Mouse (Mus musculus) frontal cortex, postnatal 36 days (tissue): ENCODE data around the gene Irgc1.

Experiments used
- DNase-seq, 2 experiments: peaks; one replicate each; pipeline ENCODE4 v3.0.0; 2022; ENCODE audit warnings: low spot score in 2 of 2

Gene Irgc1

DNA sequence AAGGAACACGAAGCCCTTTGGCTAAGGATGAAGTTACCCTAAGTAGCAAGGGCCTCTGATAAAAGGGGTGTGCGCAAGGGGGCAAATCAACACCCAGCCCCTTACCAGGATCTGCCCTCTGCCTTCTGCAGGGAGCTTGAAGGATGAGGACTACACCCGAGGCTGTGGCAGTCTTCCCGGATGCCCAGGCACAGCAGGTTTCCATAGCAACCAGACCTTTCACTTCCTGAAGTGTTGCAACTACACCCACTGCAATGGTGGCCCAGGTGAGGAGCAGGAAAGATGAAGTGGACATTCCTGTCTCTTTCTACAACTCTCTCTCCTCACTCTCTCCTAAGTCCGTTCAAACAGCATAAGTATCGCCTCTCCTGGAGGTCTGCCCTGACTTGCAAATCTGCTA, 20.3 kb upstream of the Irgc1 start:
- no peak for DNase-seq

DNA sequence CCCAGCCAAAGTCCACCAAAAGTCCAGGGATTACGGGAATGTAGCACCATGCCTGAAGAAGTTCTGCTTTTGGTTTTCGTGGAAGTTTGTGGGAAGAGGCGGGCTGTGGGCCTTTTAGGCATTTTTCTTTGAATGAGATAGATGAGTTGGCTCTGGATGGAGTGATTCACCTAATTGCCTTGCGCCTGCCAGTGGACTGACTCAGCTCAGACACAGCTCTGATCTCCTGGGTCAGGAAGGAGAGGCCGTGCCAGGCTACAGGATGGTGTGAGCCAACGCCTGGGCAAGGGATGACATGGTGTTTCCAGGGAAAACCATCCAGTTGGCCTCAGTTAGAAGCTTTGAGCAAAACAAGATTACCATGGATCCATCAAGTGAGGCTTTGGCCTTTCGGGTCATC, 18.3 kb upstream of the Irgc1 start:
- no peak for DNase-seq

DNA sequence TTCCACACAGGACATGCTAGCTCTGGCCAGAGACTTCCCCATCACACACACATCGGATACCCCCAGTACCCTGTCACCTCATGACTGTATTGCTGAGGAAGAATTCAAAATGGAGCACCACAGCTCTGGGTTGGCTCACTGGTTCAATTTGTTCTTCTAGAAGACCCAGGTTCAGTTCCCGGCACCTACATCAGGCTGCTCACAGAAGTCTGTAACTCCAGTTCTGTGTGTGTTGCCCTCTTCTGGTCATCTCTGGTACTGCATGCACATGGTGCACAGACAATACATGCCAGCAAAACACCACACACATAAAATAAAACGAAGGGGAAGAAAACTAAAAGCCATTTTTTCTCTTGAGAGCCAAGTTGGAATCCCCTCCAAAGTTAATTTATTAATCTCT, 17.0 kb upstream of the Irgc1 start:
- no peak for DNase-seq

DNA sequence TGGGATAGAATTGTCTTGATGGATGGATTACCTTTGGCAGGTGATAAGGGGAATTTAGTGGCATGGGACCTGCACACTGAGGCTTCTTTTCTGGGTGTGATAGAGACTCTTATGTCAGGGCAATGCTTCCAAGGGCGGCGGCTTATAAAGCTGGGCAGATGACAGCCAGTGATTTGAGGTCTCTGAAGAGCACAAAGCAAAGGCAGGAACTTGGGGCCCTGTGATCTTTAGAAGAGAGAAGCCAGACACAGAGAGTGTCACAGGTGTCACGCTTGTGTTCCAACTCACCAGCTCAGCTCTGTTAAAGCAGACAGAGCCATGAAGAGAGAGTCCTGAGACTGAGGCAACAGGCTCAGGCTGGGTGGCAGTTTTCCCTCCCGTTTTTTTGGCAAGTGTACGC, 15.8 kb upstream of the Irgc1 start:
- DNase-seq: no peak

DNA sequence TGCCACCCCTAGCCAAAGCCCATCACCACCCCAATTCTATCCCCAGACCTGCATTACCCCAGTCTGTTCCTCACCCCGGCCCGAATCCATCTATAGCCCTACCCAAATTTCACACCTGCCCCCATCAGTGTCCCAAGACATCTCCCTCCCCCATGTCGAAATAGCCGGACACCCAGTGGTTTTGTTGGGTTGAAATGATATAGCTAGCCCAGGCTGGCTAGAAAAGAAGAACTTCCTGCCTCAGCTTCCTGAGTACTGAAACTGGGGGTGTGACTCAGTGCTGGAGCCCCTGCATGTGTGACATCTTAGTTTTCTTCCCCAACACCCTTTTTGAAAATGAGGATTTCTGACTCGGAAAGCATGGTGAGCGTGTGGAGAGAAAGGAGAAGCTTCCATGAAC, 14.7 kb upstream of the Irgc1 start:
- no peak for DNase-seq

DNA sequence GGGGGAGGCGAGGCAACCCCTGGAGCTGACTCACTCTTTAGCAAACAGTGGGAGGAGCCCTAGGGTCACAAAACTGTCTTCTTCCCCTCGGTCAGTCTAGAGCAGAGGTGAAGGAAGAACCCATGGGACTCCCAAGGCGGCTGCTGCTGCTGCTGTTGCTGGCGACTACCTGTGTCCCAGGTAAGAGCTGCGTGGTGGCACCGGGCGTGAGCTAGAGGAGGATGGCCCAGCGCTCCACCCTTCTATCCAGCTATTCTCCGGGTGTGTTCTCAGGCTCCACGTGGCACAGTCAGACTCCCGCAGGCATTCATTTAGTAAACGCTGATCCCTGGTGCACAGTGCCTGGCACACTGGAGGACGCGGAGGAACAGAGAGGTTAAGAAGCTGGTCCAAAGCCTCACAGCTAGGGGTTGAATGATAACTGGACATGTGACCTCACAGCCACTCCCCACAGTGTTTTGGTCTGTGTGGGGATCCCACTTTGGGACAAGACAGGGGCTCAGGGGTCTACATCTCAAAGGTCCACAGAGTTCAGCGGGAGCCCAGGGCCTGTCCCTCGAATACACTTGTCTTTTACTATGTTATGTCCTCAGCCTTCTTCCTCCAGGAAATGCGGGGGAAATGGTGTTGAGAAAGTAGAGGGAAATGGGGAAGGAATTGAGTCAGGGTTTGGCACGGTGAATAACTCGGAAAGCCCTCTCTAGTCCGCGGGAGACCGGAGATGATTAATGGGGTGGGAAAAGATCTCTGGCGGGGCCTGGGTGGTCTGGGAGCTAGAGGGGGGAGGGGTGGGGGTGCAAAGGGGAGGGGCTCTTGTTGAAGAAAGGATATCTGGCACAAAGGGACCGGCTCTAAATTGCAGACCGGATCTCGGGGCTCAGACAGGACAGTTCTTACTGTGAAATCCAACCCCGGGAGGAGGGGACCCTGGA, 10.6 kb upstream of the Irgc1 start, which contains the start of gene Plaur:
TSS of gene Plaur (plus strand) at position 97 of the 932 bp plus-strand sequence.
- no peak for DNase-seq

DNA sequence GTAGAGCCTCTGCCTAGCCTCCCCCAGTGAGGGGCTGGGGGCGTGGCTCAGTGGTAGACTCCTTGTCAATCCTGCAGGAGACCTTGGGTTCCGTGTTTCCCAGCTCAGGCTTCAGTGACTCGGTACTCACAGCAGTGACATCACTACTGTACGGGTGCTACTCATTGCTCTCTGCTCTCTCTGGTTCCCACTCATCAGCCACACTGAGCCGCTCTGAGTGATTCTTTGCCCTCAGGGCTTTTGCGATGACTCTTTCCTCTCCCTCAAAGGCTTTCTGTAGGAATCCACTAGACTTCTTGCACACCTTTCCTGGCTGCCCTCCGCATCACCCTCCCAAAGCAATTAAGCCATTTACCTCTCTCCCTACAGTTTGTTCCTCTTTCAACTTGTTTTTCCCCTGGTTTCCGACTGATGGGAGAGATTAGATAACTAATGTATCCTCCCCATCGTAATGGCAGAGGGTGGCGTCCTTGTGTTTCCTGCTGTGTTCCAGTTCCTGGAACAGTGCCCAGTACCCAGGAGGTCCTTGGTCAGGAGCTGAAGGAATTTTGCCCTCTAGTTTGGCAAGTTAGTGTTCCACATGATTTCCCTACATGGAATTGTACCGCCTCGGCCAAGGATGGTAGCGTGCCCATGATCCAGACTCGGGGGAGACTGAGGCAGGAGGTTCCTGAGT, 9.4 kb upstream of the Irgc1 start:
- no peak for DNase-seq

DNA sequence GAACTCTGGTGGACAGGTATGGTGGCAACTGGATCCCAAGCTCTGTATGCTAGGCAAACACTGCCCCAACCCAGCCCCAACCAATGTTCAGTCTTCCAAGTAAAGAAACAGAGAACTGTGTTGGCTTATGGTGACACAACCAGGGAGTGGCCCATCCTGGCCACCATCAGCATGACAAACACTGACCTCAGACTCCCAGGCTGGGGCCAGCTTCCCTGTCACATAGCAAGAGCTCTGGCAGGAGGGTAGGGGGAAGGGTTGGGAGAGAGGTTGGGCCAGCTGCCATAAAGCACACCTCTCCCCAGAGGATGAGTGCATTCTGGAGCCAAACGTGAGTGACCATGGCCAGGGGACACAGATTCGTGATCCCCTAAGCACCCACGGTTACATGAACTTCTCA, 7.7 kb upstream of the Irgc1 start:
- DNase-seq: no peak

DNA sequence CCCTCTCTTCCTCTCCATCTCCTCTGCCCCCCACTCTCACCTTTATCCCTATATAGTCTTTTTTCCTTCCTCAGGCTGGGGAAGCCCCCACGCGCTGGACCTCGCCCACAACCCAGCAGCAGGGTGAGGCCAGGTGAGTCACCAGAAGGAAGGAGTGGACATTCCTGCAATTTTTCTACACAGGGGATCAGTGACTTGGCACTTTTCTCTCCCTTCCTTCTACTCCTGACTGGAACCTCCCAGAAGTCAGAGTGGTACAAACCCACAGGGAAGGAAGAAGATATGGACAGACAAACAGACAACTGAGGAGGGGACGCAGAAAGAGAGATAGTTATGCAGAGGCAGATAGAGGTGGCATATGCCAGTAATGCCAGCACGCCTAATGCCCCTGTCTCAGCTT, 7.3 kb upstream of the Irgc1 start:
- DNase-seq: no peak

DNA sequence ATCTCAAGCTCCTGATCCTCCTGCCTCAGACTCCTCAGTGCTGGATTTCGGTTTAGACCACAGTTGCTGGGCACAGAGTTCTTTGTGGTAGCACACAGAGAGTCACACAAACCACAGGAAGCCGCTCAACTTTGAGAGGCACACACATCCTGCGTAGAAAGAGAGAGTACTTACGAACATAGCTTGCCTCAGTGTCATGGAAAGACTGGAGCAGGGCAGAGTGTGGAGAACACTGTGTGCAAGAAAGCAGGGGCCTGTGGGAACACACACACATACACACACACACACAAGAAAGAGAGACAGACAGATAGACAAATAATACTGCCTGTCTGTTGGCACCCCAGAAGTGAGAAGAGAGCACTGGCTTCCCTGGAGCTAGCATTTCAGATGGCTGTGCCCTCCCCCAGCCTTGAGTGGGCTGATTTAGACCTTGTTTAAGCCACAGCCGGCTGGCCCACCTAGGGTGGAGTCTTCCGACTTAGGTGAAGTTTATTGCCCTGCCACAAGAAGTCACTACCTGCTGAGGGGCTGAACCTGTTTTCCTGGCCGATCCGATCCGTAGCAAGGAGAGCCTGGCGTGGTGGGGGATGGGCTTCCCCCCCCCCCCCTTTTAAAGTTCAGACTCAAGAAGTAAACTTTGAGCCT, 5.8 kb upstream of the Irgc1 start:
- no peak for DNase-seq

DNA sequence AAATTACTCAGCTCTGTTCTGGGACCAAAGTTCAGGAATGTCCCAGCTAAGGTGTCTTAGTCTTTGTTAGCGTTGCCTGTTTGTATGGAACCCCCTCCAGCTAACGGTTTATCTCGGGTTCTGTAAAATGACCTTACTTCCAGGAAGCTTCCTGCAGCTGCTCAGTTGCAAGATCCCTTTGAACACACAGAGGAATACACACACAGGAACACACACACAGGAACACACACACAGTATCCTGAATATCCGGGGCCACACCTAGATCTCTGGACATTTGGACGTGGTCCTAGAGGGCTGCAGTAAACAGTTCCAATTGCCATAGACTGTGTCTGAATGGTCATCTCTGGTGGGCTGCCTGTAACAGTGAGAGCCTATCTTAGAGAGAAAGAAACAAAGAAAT, 3.6 kb upstream of the Irgc1 start:
- no peak for DNase-seq

DNA sequence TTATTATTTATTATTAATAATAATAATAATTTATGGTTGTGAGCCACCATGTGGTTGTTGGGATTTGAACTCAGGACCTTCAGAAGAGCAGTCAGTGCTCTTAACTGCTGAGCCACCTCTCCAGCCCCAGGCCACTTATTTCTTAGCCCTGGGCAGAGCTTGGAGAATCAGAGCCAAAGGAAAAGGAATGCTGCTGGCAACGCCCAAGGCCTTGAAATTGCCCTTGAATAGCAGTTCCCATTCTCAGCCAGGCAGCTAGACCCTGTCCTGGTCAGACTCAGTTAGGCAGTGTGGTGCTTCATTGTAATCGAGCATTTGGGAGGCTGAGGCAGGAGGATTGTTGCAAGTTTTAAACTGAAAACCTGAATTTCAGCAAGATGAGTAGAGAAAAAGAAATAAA, 2.1 kb upstream of the Irgc1 start:
- DNase-seq: no peak

DNA sequence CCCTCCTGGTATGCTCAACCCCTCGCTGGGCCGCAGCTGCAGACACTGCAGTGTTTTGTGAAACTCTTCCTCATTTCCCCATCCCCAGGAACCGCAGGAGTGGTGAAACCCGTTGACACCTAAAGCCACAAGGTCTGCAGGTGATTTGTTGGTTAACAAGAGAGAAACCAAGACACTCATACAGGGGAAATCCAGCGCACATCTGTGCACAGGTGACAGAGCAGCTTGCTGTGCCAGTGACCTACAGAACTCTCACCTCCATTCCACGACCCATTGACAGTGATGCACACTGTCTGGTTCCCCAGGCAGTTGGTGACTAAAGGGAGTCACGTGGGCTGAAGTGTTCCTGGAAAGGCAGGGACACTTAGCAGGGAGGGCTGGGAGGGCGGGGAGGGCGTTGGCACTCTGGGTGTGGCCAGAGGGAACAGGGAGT, 1.5 kb downstream of the Irgc1 start:
- no peak for DNase-seq

DNA sequence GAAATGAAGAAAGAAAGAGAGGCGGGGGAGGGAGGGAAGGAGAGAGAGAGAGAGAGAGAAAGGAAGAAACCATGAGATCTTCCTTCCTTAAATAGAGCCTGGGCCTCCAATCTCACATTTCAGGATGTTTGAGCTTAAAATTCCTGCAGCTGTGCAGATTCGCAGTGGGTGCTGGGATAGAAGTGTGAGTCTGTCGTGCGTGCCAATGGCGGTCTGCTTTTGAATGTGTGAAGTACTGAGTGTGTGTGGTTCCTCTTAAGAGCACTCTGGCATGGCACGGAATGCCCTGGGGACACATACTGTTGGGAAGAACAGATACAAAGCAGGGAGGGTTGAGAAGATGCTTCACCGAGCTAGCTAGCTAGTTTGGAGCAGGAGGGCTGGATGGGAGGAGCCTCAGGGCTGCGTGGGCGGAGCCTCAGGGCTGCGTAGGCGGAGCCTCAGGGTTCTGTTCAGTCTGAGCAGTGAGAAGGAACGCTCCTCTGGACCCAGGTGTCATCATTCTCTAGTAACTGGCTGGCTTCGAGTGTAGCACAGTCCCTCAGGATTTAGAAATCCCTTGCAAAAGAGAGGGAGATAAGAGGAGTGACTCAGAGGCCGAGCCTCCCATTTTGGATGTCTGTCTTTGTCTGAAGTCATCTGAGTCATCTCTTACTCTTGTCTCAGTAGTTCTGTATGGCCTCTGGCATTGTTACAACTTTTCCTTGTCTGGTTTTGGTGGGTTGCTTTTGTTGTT, 3.1 kb downstream of the Irgc1 start:
- peak; percentile 26 to 63 for DNase-seq

DNA sequence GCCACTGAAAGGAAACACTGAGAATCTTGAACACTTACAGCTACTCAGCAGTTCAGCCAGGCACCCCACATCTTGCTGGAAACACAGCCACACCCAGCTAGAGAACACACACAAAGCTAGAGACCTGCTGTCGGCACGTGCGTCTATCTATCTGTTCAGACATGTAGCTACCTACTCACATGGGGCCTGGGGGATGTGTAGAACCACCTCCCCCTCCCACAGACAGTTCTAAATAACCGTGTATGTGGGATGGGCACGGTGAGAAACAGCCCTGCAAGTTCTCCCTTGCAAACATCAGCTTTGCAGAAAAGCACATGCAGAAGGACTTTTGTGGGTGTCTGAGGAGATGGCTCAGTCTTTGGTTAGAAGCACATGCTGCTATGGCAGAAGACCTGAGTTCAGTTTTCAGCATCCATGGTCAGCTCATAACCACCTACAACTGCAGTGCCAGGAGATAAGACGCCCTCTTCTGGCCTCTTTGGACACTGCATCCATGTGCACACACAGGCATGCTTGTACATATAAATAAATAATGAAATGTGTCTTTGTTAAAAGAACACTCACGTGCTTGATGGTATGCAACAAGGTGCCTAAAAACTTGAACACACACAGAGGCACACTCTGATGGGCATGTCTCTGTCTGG, 5.3 kb downstream of the Irgc1 start:
- DNase-seq: peak; percentile 44 to 73

DNA sequence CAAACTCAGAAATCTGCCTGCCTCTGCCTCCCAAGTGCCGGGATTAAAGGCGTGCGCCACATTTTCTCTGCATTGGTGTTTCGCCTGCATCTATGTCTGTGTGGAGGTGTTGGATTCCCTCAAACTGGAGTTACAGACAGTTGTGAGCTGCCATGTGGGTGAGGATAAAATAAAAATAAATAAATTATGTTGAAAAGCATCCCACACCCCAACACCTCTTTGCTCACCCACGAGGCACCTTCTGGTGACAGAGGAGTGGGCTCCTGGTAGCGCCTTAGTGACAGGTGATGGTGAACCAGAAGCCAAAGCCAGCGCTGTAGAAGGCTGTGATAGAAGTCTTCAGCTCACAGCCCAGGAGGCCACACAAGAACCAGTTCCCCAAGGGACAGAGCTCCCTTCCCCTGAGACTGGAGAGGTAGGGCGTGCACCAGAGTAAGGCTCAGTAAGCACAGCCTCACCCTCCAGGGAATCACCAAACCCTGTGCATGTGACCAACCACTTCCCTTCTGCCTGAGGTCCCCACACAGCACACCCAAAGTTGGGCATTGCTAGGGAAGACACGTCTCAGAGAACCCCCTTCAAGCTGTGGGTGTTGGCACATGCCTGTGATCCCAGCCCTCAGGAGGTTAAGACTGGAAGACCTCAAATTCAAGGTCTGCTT, 6.7 kb downstream of the Irgc1 start:
- peak in 1 of 2 experiments; percentile 40 for DNase-seq

DNA sequence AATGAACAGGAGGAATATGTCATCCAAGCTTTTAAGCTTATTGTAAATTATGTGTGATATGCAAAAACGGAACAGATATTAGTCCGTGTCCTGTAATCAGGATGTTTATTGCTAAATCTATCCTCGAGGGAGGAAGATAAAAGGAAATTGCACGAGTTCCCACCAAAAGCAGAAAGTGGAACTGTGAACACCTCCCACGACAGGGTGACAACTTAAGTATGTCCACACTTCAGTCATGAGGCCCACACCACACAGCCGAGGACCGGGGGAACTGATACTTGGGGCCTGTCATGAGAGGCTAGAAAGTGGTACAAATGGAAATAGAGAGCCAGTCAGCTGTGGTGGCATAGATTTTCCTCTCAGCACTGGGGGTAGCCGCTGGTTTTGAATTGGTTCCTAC, 9.8 kb downstream of the Irgc1 start:
- DNase-seq: no peak

DNA sequence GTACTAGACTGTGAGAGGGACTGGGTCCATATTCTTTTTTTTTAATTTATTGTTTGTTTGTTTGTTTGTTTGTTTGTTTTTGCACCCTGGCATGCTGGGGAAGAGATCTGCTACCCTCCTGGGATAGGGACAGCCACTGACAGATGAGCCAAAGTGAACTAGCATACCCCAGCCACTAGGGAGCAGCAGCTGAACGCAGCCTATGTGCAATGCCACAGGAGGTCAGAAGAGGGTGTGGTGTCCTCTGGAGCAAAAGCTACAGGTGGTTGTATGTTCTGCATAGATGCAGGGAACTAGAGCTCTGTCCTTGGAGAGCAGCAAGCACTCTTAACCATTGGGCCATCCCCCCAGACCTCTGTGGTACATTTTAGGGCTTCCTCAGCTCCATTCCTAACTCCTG, 10.3 kb downstream of the Irgc1 start:
- DNase-seq: peak in 1 of 2 experiments; percentile 63

DNA sequence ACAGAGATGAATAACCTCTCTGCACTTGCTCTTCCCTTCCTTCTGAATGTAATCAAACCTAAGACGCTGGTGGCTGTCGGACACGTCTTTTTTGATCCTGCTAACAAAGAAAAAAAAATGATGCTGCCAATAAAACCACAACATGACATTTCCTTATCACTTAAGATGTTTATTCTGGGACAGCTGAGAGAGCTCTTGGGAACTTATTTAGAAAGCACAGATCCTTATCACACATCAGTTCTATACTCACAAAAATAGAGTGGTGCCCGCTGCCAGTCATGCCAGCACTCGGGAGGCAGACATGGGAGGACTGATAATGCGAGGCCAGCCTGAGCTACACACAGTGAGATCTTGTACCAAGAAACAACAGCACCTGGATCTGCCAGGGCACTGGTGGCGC, 12.2 kb downstream of the Irgc1 start:
- DNase-seq: no peak

DNA sequence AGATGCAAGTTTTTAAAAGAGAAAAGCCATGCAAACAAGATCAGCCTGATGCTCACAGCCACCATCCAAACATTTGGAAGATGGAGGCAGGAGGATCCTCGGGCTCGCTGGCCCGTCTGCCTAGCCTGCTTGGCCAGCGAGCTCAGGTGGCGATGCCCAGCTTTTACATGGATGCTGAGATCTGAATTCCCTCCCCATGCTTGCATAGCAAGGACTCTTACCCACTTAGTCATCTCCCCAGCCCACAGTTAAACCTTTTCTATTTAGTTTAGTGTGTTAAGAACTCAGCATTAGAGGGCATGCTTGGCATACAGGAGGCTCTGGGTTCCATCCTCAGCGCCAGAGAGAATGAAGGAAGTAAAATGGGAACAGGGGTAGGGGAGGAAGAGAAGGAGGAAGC, 12.9 kb downstream of the Irgc1 start:
- no peak for DNase-seq

DNA sequence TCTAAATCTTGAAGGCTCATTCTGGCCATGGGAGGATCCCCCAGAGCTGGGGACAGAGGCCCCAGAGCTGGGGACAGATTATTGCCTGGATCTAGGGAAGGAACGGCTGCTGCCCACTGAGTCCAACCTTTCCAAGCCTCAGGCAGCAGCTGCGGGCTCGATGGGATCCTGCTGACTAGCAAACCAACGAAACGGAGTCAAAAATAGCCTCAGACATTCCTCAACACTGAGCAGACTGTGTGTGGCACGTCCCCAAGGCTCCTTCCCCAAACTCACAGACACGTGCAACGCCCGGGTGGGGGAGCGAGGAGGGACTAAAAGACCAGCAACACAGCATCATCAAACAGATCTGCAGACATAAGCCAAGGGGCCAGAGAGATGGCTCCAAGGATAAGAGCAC, 14.1 kb downstream of the Irgc1 start:
- peak; percentile 60 to 79 for DNase-seq
